Mouse (Mus musculus): ENCODE measurements around the gene Zfp804a.

GRCm38 (mm10) chr2:82053185-82053891, at the start of gene Zfp804a:
- TF ChIP-seq CTCF (IDR thresholded peaks at IDR 0.05; ENCODE audit: low read depth, low read length) (no peak), POLR2A (IDR thresholded peaks at IDR 0.05; ENCODE audit: borderline replicate concordance, low read depth, low read length) (no peak)
